Mouse (Mus musculus) MEL (cell line): ENCODE measurements at regions not wholly inside any gene's neighbourhood (a gene's known extent, or its start where the extent isn't known, plus 50 kb on each side); places are given as distances from the start of the nearest gene placed in this dataset.

Experiments used
- CTCF ChIP-seq, 3 experiments: IDR thresholded peaks in 2 of 3; conservative IDR thresholded peaks in 1 of 3; 2 replicates each; pipeline ENCODE4 v1.5.1; 2011 to 2012; ENCODE audit warnings: low read length in 3 of 3, low read depth in 2 of 3, mild to moderate bottlenecking in 2 of 3, improper control_type of control experiment in 1 of 3, inconsistent platforms in 1 of 3, mixed read lengths in 1 of 3, moderate library complexity in 1 of 3; ENCODE audit not compliant: control insufficient read depth in 1 of 3, insufficient read depth in 1 of 3, poor library complexity in 1 of 3, severe bottlenecking in 1 of 3
- E2F4 ChIP-seq: IDR thresholded peaks from 2 replicates; pipeline ENCODE4 v1.6.1; 2011; ENCODE audit warnings: low read depth, low read length, improper control_type of control experiment, borderline replicate concordance
- EP300 ChIP-seq, 2 experiments: IDR thresholded peaks; 2 replicates each; pipeline ENCODE4 v1.6.1; 2011; ENCODE audit warnings: improper control_type of control experiment in 2 of 2, low read length in 2 of 2, low read depth in 1 of 2, mild to moderate bottlenecking in 1 of 2
- GATA1 ChIP-seq: IDR thresholded peaks from 2 replicates; pipeline ENCODE4 v1.6.1; 2011; ENCODE audit warnings: low read depth, low read length, improper control_type of control experiment
- KAT2A ChIP-seq: conservative IDR thresholded peaks from 2 replicates; pipeline ENCODE4 v1.6.1; 2012; ENCODE audit warnings: low read depth, low read length, improper control_type of control experiment, inconsistent platforms
- MAX ChIP-seq: IDR thresholded peaks from 2 replicates; pipeline ENCODE4 v1.6.1; 2011; ENCODE audit warnings: low read length, improper control_type of control experiment
- MEF2A ChIP-seq: IDR thresholded peaks from 2 replicates; pipeline ENCODE4 v1.6.1; 2014; ENCODE audit warnings: low read depth, mild to moderate bottlenecking, inconsistent platforms, low read length, improper control_type of control experiment; ENCODE audit not compliant: poor library complexity, insufficient replicate concordance, severe bottlenecking; ENCODE audit errors: extremely low read depth
- POLR2A ChIP-seq, 2 experiments: IDR thresholded peaks; 2 replicates each; pipeline ENCODE4 v1.6.1; 2011 to 2012; ENCODE audit warnings: low read length in 2 of 2, mild to moderate bottlenecking in 2 of 2, control low read depth in 1 of 2, improper control_type of control experiment in 1 of 2, low read depth in 1 of 2, moderate library complexity in 1 of 2; ENCODE audit not compliant: control insufficient read depth in 1 of 2, insufficient read depth in 1 of 2, poor library complexity in 1 of 2
- POLR2AphosphoS2 ChIP-seq: IDR thresholded peaks from 2 replicates; pipeline ENCODE4 v1.6.1; 2011; ENCODE audit warnings: low read length, improper control_type of control experiment
- RAD21 ChIP-seq: IDR thresholded peaks from 2 replicates; pipeline ENCODE4 v1.6.1; 2011; ENCODE audit warnings: mild to moderate bottlenecking, low read depth, low read length, improper control_type of control experiment
- SIN3A ChIP-seq: IDR thresholded peaks from 2 replicates; pipeline ENCODE4 v1.6.1; 2012; ENCODE audit warnings: low read length, improper control_type of control experiment, inconsistent platforms
- SMC3 ChIP-seq: IDR thresholded peaks from 2 replicates; pipeline ENCODE4 v1.6.1; 2011; ENCODE audit warnings: low read depth, low read length, improper control_type of control experiment
- ZC3H11A ChIP-seq: IDR thresholded peaks from 2 replicates; pipeline ENCODE4 v1.6.1; 2012; ENCODE audit warnings: low read depth, mild to moderate bottlenecking, inconsistent platforms, low read length, improper control_type of control experiment
- ZNF384 ChIP-seq: IDR thresholded peaks from 2 replicates; pipeline ENCODE4 v1.6.1; 2012; ENCODE audit warnings: low read depth, mild to moderate bottlenecking, inconsistent platforms, low read length, improper control_type of control experiment

DNA sequence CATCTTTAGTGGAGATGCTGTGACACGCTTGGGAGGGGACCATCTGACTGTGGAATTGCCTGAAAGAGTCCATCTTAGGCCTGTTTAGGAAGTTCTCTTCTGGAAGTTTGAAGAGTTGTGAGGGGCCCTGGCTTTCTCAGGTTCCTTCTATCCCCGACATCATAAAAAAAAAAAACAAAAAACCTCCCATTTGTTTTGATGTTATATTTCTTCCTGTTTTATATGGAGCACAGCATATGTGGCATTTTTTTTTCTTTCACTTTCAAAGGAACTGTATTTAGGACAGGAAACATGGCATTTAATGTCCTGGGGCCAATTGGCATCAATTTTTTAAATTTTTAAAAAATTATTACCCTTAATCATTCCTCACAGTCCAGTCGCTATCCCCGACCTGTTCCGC, 168.6 kb upstream of the Dmrta1 start:
- TF ChIP-seq MAX (no peak), EP300 (IDR thresholded peaks at IDR 0.05; ENCODE audit: low read depth in 1 of 2, low read length in 2 of 2) (no peak), SIN3A (no peak), CTCF (IDR thresholded peaks at IDR 0.05 in 2 of 3, conservative IDR thresholded peaks at IDR 0.05 in 1 of 3; ENCODE audit: control insufficient read depth in 1 of 3, insufficient read depth in 1 of 3, low read depth in 2 of 3, low read length in 3 of 3, poor library complexity in 1 of 3, severe bottlenecking in 1 of 3) (no peak), ZNF384 (peak; percentile 60), ZC3H11A (no peak), MEF2A (no peak), GATA1 (no peak), POLR2A (IDR thresholded peaks at IDR 0.05; ENCODE audit: control insufficient read depth in 1 of 2, insufficient read depth in 1 of 2, low read depth in 1 of 2, low read length in 2 of 2, poor library complexity in 1 of 2) (no peak), RAD21 (no peak), SMC3 (no peak), E2F4 (no peak), POLR2AphosphoS2 (no peak), KAT2A (no peak)
